Mouse (Mus musculus) embryonic fibroblast, embryonic 13.5 days (primary cell): Measurements from ENCODE around the gene Frem2. TPM values are rescaled to one million over a fixed set of nuclear protein-coding genes. Genes with fewer than 3 reads are reported as not detected.

Experiments
- H3K27ac ChIP-seq: 2 replicates; pipeline ENCODE4 v1.5.1; 2012; ENCODE audit warnings: low read length, control low read depth, inconsistent platforms; ENCODE audit not compliant: insufficient read depth
- H3K4me1 ChIP-seq: 2 replicates; pipeline ENCODE4 v1.6.1; 2011; ENCODE audit warnings: low read length; ENCODE audit not compliant: control insufficient read depth, insufficient read depth
- H3K4me3 ChIP-seq: 2 replicates; pipeline ENCODE4 v1.5.1; 2011; ENCODE audit warnings: mild to moderate bottlenecking, control low read depth, low read length; ENCODE audit not compliant: insufficient read depth
- CTCF ChIP-seq: IDR thresholded peaks from 2 replicates; pipeline ENCODE4 v1.5.1; 2011; ENCODE audit warnings: mild to moderate bottlenecking, control low read depth, low read length, moderate library complexity, borderline replicate concordance; ENCODE audit not compliant: insufficient read depth
- POLR2A ChIP-seq: IDR thresholded peaks from 2 replicates; pipeline ENCODE4 v1.6.1; 2011; ENCODE audit warnings: low read depth, mild to moderate bottlenecking, control low read depth, low read length, moderate library complexity
- polyA plus RNA-seq: library from polyadenylated mRNA; stranded (reverse); fragments of >200 nt; gene quantifications from 2 replicates; pipeline ENCODE4 v1.2.4, GENCODE M21; 2011; ENCODE audit warnings: low read depth; ENCODE audit not compliant: missing spikeins, insufficient read length

Frem2 gene
- polyA plus RNA-seq, 1 experiment, result 0.23 TPM

DNA sequence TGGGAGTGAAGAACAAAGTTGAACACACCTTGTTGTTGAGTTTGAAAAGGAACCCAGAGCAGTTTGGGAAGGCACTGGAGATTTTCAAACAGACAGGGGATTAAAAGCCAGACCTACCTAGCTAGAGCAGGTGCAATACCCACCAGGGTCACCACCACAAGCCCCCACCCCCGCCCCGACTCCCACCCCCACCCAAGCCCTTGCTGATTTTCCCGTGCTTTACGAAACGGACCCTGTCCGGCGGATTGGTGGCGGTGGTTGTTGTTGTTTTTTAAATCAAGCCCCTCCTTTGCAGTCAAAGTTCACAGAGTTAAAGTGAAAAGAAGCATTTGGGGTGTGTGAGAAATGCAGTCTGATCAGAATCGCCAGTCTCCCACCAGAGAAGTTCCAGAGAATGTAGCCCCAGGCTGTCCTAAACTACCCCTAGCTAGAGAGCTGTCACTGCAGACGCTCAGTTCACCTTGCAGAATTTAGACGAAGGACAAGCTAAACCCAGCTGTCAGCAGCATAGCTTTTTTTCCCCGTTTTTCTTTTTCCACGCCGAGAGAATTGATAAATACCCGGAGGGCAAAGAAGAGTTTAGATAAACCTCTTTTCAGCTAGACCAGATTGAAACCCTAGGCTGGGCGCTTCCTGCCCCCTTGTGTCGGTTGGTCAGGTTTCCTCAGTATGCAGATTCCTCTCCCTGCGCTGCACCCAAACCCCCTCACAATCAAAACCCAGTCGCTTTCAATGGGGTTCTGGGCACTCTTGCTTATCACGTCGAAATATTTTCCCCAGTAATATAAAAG, 784 bp upstream of the Frem2 start:
- TF ChIP-seq POLR2A (no peak), CTCF (no peak)
- Histone ChIP-seq H3K27ac (no peak overlapping the region), H3K4me3 (peak overlapping the region; percentile 42; the same call in 1 of the 2 replicates), H3K4me1 (no peaks in the 10 kb centered on the region)

DNA sequence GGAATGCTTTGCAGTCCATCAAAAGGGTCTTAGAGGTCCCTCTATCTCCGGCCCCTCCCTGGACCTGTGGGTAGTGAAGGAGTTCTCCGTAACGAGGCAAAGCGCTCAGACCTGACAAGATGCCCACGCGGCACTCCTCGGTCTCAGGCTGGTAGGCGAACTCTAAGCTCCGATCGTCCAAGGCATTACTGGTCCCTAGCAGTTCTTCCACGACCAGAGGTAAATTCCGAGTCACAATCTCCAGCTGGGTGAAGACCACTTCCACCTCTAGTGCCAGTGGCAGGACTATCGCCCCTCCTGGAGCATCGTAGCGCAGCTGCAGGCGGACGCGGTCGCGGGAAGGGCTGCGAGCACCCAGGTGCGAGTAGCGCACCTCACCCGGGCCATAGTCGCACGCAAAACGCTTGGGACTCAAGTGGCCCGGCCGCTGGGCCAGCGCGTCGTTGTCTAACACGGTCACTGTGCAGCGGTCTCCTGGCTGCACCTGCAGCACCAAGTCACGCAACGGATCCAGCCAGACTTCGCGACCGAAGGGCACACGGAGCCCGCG, 752 bp downstream of the Frem2 start:
- Histone ChIP-seq H3K4me1 (no peaks in the 10 kb centered on the region), H3K4me3 (peak overlapping the region; percentile 42), H3K27ac (no peak overlapping the region)
- TF ChIP-seq CTCF, result no peak
- no peak for TF ChIP-seq POLR2A

DNA sequence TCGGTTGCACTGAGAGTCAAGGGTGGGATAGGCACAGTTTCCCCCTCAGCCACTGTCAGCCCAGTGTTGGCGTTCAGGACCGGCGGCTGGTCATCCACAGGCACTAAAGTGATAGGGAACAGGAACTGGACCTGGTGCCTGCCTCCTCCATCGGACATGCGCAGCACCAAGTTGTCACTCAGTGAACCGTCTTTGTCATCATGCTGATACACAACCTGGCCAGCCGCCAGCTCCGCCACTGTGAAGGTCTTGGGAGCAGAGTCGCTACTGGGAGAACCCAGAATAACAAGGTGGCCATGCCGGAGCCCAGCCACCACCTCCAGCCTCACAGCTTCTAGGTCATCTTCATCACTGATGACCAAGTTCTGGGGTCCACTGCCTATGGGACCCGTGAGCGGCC, 1.8 kb downstream of the Frem2 start:
- TF ChIP-seq CTCF (no peak), POLR2A (no peak)
- H3K4me3 ChIP-seq, result no peak overlapping the region
- H3K4me1 ChIP-seq, result no peaks in the 10 kb centered on the region
- H3K27ac ChIP-seq, result no peak overlapping the region

DNA sequence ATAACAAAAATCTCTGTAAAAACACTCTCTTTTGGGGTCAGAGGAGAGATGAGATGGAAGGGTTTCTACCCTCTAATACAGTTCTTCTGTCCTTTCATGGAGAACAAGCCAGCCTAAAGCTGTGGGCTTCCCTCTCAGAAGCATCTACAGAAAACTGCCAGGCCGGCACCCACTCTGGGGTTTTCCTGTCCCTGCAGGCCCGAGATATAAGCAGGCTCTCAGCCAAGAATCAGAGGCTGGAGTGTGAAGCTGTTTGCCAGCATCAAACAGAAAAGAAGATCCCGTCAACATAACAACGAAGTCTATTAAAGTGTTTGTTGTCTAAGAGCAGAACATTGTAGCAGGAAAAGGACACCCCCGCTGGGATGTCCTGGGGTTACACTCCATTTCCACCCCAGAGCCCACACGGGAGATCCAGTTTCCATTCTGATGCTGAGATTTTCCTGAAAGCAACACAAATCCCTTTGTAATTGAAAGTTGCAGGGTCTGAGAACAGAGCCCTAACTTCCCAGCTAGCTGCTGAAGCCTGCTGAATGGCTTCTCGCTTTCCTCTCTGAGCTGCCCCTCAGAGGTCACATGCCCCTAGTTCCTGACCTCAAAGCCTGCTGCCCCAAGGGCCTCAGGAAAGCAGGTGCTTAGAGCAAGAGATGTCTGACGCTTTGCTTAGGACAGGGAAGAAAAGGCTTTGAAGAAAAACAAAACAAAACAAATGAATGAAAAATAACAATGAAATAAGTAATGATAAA, 7.0 kb downstream of the Frem2 start:
- Histone ChIP-seq H3K27ac (no peak overlapping the region), H3K4me3 (no peak overlapping the region), H3K4me1 (no peaks in the 10 kb centered on the region)
- TF ChIP-seq CTCF (no peak), POLR2A (no peak)

DNA sequence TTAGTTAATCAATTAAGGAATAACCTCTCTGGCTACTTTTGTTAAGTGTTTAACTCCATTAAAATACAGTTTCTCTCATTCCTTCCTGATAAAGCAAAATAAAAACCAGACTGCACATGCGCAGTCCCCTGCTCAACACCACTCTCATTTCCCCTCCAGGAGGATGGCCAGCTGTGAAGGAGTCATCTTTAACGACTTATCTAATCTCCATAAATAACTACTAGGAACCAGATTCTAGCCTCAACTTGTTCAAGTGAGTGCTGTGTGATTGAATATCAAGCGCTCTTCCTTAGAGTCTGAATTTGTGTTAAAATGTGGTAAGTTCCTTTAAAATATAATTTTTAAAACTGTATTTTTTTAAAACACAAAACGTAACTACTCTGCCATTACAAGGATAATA, 7.7 kb downstream of the Frem2 start:
- H3K27ac ChIP-seq, result no peak overlapping the region
- no peaks in the 10 kb centered on the region for H3K4me1 ChIP-seq
- TF ChIP-seq CTCF, result no peak
- no peak for TF ChIP-seq POLR2A
- no peak overlapping the region for H3K4me3 ChIP-seq

DNA sequence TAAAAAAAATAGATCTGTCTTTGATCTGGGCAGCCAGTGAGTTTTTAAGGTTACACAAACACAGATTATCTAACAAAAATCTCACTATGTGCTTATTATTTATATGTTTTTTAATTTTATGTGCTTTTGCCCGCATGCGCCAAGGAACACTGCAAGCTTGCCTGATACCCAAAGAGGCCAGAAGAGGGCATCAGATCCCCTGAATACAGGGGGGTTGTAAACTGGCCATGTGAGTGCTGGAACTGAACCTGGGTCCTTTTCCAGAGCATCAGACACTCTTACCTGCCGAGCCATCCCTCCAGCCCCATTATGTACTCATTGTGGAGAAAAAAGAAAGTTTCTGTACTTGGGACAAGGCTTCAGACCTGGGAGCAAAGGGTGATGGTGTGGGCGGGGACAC, 8.3 kb downstream of the Frem2 start:
- no peak for TF ChIP-seq POLR2A
- TF ChIP-seq CTCF, result no peak
- H3K4me1 ChIP-seq, result no peaks in the 10 kb centered on the region
- H3K4me3 ChIP-seq, result no peak overlapping the region
- no peak overlapping the region for H3K27ac ChIP-seq

DNA sequence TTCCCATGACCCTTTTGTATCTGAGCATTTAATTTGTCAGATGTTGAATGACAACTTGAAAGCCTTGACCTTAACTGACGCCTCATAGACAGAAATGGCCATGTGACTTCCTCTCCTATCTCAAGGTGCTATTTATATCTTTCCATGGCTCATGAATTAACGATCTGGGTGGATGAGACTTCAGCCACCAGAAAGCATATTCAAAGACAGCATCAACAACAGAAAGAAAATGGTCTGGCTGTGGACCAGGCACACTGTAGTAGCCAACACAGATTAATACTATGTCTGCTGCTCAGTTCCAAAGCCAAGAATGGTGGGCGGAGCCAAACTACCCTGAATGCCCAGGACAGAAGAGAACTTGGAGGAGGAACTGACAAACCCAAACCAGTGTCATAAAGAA, 21.2 kb downstream of the Frem2 start:
- TF ChIP-seq CTCF (no peak), POLR2A (no peak)
- Histone ChIP-seq H3K4me1 (no peaks in the 10 kb centered on the region), H3K4me3 (no peak overlapping the region), H3K27ac (no peak overlapping the region)

DNA sequence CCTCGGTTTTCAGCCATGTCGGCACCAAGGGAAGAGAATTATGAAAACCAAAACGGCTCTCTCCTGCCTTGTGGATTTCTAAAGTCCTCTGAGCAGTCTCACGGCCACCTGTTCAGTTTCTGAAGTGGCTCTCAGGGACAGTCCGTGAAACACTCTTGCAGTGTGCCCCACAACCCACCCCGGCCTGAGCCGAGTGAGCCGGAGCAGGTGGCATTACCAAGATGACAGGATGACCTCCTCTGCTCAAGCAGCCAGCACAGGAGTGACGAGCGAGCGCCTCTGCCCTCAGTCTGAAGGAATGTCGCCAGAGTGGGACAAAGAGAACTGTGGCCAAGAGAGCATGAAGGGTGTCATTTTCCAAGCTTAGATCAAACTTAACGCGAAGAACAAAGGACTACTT, 26.0 kb downstream of the Frem2 start:
- H3K27ac ChIP-seq, result no peak overlapping the region
- no peak for TF ChIP-seq POLR2A
- no peak for TF ChIP-seq CTCF
- H3K4me1 ChIP-seq, result no peaks in the 10 kb centered on the region
- no peak overlapping the region for H3K4me3 ChIP-seq

DNA sequence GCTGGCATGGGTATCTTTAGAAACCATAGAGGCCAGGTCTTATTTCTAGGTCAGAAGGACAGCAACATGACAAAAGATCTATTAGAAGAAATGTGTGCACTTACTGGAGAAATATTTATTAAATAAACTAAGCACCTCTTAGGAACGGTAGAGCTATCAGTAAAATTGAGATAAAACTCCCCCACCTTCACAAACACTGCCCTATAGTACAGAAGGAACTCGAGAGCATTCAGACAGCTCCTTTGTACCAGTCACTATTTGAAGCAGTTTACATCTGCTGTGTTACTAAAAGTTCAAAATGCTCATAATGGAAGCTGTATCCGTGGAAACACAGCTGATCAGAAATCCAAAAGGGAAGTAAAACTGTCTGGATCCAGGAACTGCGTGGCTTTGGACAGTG, 26.5 kb downstream of the Frem2 start:
- Histone ChIP-seq H3K4me1 (no peaks in the 10 kb centered on the region), H3K27ac (no peak overlapping the region), H3K4me3 (no peak overlapping the region)
- TF ChIP-seq POLR2A (no peak), CTCF (no peak)

DNA sequence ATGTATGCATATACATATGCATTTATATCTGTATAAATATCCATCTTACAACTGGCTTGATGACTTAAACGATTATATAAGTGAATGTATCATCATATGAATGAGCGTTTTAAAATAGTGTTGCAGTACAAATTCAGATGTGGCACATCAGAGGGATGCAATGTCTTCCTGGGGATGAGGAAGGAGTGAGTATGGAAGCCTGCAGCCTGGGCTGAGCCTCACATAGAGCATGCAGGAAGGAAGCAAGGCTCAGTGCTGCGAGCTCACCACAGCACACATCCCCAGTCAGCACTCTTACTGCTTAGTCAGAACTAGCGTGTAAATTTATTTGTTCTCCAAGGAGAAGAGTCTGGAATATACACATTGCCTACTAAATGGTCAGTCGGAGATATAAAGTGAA, 27.2 kb downstream of the Frem2 start:
- Histone ChIP-seq H3K4me1 (no peaks in the 10 kb centered on the region), H3K4me3 (no peak overlapping the region), H3K27ac (no peak overlapping the region)
- TF ChIP-seq CTCF (no peak), POLR2A (no peak)
